Mouse (Mus musculus) limb, embryonic 12.5 days (tissue): ENCODE data around the gene Zfp592. TPM values are rescaled to one million over a fixed set of nuclear protein-coding genes. Genes with fewer than 3 reads are reported as not detected.
A peak's percentile ranks its signal among the peaks of the same experiment; 100 is the strongest.

Source experiments
- ATAC-seq: fragments of 200-750 bp; cut with Nextera tagmentation; 2 replicates; pipeline ENCODE4 v1.8.0; 2017; ENCODE audit warnings: low read depth, moderate TSS enrichment; ENCODE audit not compliant: insufficient number of reproducible peaks, insufficient read depth, low FRiP score, low TSS enrichment
- H3K27ac ChIP-seq: fragments of 300-500 bp; sonication (generic); 2 replicates; pipeline ENCODE4 v1.5.1; 2016; ENCODE audit warnings: mild to moderate bottlenecking, moderate library complexity
- H3K27me3 ChIP-seq: fragments of 300-500 bp; sonication (generic); 2 replicates; pipeline ENCODE4 v1.6.1; 2016; ENCODE audit warnings: mild to moderate bottlenecking, moderate library complexity
- H3K36me3 ChIP-seq: fragments of 300-500 bp; sonication (generic); 2 replicates; pipeline ENCODE4 v1.6.1; 2016; ENCODE audit warnings: mild to moderate bottlenecking, moderate library complexity
- H3K4me1 ChIP-seq: fragments of 300-500 bp; sonication (generic); replicated peaks from 2 replicates; pipeline ENCODE4 v1.6.1; 2016
- H3K4me2 ChIP-seq: fragments of 300-500 bp; sonication (generic); 2 replicates; pipeline ENCODE4 v1.6.1; 2016; ENCODE audit warnings: mild to moderate bottlenecking, moderate library complexity
- H3K4me3 ChIP-seq: fragments of 300-500 bp; sonication (generic); replicated peaks from 2 replicates; pipeline ENCODE4 v1.5.1; 2016; ENCODE audit warnings: mild to moderate bottlenecking
- H3K9ac ChIP-seq: fragments of 300-500 bp; sonication (generic); replicated peaks from 2 replicates; pipeline ENCODE4 v1.6.1; 2016; ENCODE audit warnings: mild to moderate bottlenecking, moderate library complexity
- H3K9me3 ChIP-seq: fragments of 300-500 bp; sonication (generic); 2 replicates; pipeline ENCODE4 v1.6.1; 2016; ENCODE audit warnings: mild to moderate bottlenecking, moderate library complexity
- WGBS: fragments of 180-500 bp; shearing (Covaris S2); methylation state at CpG from one replicate; pipeline ENCODE4 v1.1.7; 2016; 5-methylcytosine and 5-hydroxymethylcytosine counted together
- polyA plus RNA-seq: library from polyadenylated mRNA; unstranded; fragments of >200 nt; fragmentation: Nextera tagmentation; extraction: Ambion mirVana; gene quantifications from 2 replicates; pipeline ENCODE4 v1.2.1, GENCODE M21; 2016

The Zfp592 gene
- polyA plus RNA-seq, result 11.3 and 15.5 TPM in 2 replicates

DNA sequence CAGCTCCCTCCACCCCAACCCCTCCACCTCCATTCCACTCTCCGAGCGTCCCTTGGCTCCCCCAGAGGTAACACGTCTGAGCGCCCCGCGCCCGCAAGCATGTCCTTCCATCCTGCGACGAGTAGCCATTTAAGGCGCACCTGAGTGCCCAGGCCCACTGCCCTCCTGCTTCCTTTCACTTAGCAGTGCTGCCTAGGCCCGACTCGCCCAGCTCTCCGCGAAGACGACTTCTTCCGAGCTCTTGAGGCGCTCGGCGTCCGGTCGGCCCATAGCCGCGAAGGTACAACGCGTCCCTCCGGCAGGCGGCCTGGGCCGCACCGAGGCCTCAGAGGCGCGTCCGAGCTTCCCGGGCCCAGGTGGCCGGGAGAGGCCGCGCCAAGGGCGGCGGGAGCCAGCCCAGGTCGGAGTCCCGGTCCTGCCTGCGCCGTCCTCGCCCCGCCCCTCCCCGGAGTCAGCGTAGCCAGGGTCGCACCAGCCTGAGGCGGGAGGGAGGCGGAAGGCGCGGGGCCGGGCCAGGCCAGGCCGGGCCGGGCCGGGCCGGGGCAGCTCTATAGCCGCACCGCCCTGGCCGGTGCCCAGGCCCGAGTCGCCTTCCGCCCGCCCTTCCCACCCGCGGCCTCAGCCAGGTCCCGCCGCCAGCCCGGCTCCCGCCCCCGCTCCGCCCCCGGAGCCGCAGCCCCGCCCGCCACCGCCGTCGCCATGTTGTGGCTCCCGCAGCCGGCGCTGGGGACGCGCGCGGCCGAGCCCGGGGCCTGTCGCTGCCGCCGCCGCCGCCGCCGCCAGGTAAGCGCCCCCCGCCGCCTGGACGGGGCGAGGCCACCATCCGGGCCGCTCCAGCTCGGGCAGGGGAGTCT, at the start of gene Zfp592:
TSS of gene Zfp592 (plus strand) at position 702 of the 854 bp plus-strand sequence.
- no peaks in the 10 kb centered on the region for H3K9me3 ChIP-seq
- under 1% methylated on average over 70 of the region's 102 CpGs for WGBS
- peak; percentile 92 for ATAC-seq
- H3K27me3 ChIP-seq, result no peaks in the 10 kb centered on the region
- H3K27ac ChIP-seq, result peak within 1 kb of the TSS; percentile 97
- peaks cover 30% of the 10 kb centered on the region for H3K4me1 ChIP-seq
- peak within 1 kb of the TSS; percentile 99 for H3K9ac ChIP-seq
- 0 out of 2 replicates have a peak, but pooled peaks cover 2% of the 10 kb centered on the region for H3K36me3 ChIP-seq
- peak within 1 kb of the TSS; percentile 91 for H3K4me3 ChIP-seq
- peak within 1 kb of the TSS; percentile 87 for H3K4me2 ChIP-seq

DNA sequence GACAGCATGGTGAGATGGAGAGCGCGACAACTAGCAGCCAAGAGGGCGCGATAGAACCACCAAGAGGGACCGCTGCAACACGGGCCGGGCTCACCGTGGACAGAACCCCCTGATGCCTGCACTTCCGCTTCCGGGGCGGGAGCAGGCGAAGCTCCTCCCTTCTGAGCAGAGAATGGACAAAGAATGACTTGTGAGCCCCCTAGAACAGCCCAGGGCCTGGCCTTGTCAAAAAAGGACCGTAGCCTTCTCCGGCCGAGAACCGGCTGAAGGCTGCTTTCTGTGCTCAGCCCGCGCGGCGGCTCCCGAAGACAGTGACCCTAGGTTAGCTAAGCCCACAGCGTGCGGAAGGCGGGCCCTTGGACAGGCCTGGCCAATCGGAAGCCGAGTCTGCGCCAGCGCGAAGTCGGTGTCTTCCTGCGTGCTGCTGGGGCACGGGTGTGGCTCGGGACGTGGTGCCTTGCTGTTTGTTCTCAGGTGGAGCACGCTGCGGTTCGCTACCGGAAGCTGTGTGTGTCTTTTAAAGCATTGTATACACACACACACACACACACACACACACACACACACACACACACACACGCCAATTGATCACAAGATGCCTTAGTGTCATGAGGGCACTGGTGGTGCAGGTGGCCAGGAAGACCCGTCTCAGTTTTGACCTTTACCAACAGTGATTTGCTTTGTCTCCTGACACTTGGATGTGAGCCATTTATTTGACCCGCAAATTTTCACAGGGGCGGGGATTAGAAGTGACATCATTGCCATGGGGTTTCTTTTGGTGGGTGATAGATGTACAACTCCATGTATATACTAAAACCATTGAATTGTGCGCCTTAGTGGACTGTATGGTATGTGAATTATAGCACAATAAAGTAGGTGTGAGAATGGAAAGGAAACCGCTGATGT, 45.8 kb upstream of the Zfp592 start, which contains the start of gene Sec11a:
TSS of gene Sec11a (minus strand) at position 336 of the 906 bp plus-strand sequence.
- ATAC-seq, result peak; percentile 97
- Histone ChIP-seq H3K4me1 (peaks cover 21% of the 10 kb centered on the region), H3K4me3 (peak within 1 kb of the TSS; percentile 89), H3K27me3 (no peaks in the 10 kb centered on the region), H3K4me2 (peak within 1 kb of the TSS; percentile 87), H3K36me3 (peaks cover 20% of the 10 kb centered on the region), H3K27ac (peak within 1 kb of the TSS; percentile 97), H3K9ac (peak within 1 kb of the TSS; percentile 90), H3K9me3 (no peaks in the 10 kb centered on the region)
- 2% methylated on average over 38 of the region's 44 CpGs for WGBS

DNA sequence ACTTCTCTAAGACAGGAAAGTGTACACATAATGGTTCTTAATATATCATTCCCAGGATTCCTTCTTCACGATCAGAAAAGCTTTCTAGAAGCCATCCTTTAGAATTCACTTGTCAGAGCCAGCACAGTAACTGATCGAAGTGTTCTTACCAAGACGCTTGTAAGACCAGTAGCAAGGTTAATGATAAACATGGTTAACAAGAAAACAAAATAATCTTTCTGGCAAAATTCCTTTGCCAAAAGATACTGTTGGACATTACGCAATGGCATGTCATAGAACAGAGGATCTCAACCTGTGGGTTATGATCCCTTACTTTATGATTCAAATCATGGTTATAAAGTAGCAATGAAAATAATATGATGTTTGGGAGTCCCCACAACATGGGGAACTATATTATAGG, 42.0 kb upstream of the Zfp592 start:
- Histone ChIP-seq H3K27ac (no peak overlapping the region), H3K4me3 (no peak overlapping the region), H3K4me2 (no peak overlapping the region), H3K9me3 (no peaks in the 10 kb centered on the region), H3K36me3 (no peaks in the 10 kb centered on the region), H3K9ac (no peak overlapping the region), H3K27me3 (no peaks in the 10 kb centered on the region), H3K4me1 (peaks cover 7% of the 10 kb centered on the region)
- ATAC-seq, result no peak
- WGBS, result 88% methylated on average over 4 of the region's 4 CpGs

DNA sequence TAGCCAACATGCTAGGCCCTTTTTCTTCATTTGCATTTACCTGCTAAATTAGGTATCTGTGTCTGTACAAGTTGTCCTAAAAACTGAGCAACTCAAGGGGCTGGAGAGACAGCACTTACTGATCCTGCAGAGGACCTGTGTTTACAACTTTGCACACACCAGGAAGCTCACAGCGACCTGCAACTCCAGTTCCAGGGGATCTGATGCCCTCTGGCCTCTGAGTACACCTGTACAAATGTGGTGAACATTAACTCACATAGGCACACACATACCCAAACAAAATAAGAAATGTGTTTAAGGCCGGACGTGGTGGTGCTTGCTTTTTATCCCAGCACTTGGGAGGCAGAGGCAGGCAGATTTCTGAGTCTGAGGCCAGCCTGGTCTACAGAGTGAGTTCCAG, 41.3 kb upstream of the Zfp592 start:
- WGBS, result 66% methylated on average over 3 of the region's 3 CpGs
- no peaks in the 10 kb centered on the region for H3K36me3 ChIP-seq
- no peak overlapping the region for H3K4me3 ChIP-seq
- no peak overlapping the region for H3K27ac ChIP-seq
- peaks cover 3% of the 10 kb centered on the region; the same call in 1 of the 2 replicates for H3K4me1 ChIP-seq
- H3K4me2 ChIP-seq, result no peak overlapping the region
- no peak overlapping the region for H3K9ac ChIP-seq
- H3K27me3 ChIP-seq, result no peaks in the 10 kb centered on the region
- ATAC-seq, result no peak
- no peaks in the 10 kb centered on the region for H3K9me3 ChIP-seq

DNA sequence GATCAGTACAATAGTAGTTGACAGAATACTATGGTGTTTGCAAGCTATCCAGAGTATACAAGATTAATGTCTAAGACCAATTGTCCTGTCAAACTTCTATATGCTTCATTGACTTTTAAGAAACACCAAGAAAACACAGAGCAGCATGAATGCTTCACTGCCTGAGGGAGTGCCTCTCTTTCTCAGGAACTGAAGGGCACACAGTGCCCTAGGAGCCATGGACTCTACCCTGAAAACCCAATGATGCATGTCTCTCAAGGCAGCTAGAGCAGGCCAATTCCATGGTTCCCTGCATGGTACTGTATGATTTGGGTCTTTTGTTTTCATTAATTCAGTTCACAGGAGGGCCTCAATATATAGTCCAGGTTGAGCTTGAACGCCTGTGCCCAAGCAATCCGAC, 39.2 kb upstream of the Zfp592 start:
- Histone ChIP-seq H3K4me1 (no peaks in the 10 kb centered on the region), H3K36me3 (no peaks in the 10 kb centered on the region), H3K9ac (no peak overlapping the region), H3K4me3 (no peak overlapping the region), H3K27ac (no peak overlapping the region), H3K9me3 (no peaks in the 10 kb centered on the region), H3K27me3 (no peaks in the 10 kb centered on the region), H3K4me2 (no peak overlapping the region)
- 85% methylated on average over 2 of the region's 2 CpGs for WGBS
- no peak for ATAC-seq

DNA sequence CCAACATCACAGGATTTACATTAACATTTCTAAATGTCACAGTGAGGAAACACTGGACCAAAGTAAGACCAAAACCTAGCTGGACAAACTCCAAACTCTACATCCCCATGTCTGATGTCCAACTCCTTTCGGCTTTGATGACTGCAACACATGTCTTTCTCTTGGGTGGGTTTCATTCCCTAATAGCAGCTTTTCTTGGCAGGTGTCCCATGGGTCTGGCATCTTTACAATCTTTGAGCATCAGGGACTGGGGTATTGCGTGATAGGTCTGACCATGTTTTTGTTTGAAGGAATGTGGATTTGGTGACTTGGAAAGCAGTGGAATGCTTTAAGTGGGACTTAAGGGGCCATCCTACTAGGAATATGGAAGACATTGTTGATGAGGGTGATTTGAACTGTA, 36.6 kb upstream of the Zfp592 start:
- H3K27me3 ChIP-seq, result no peaks in the 10 kb centered on the region
- H3K9ac ChIP-seq, result no peak overlapping the region
- H3K9me3 ChIP-seq, result no peaks in the 10 kb centered on the region
- H3K4me3 ChIP-seq, result no peak overlapping the region
- no peaks in the 10 kb centered on the region for H3K4me1 ChIP-seq
- WGBS, result 88% methylated on average over 2 of the region's 2 CpGs
- H3K4me2 ChIP-seq, result no peak overlapping the region
- no peaks in the 10 kb centered on the region for H3K36me3 ChIP-seq
- H3K27ac ChIP-seq, result no peak overlapping the region
- ATAC-seq, result no peak

DNA sequence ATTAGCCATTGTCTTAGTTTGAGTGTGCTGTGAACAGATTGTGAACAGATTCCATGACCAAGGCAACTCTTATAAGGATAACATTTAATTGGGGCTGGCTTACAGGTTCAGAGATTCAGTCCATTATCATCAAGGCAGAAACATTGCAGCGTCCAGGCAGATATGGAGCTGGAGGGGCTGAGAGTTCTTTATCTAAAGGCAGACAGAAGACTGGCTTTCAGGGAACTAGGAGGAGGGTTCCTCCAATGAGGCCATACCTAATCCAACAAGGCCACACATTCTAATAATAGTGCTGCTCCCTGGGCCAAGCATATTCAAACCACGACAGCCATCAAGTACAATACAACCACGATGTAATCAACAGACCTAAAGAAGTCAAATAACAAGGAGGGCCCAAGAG, 34.5 kb upstream of the Zfp592 start:
- no peaks in the 10 kb centered on the region for H3K36me3 ChIP-seq
- ATAC-seq, result no peak
- no peaks in the 10 kb centered on the region for H3K27me3 ChIP-seq
- no peak overlapping the region for H3K4me3 ChIP-seq
- 79% methylated on average over 3 of the region's 3 CpGs for WGBS
- no peak overlapping the region for H3K4me2 ChIP-seq
- H3K9ac ChIP-seq, result no peak overlapping the region
- H3K27ac ChIP-seq, result no peak overlapping the region
- H3K4me1 ChIP-seq, result no peaks in the 10 kb centered on the region
- H3K9me3 ChIP-seq, result no peaks in the 10 kb centered on the region

DNA sequence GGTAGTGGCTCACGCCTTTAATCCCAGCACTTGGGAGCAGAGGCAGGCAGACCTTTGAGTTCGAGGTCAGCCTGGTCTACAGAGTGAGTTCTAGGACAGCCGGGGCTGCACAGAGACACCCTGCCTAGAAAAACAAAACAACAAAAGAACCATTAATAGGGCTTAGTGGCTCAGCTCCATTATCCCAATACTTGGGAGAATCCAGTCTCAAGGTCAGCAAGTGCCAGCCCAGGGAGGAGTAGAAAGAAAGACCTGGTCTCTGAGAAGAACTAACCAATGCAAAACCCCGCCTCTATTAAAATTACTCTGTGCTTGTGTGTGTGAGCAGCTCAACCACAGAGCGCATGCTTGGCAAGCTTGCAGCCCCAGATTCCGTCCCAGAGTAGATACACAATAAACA, 30.7 kb upstream of the Zfp592 start:
- Histone ChIP-seq H3K9me3 (no peaks in the 10 kb centered on the region), H3K4me2 (no peak overlapping the region), H3K4me1 (no peaks in the 10 kb centered on the region), H3K9ac (no peak overlapping the region), H3K27me3 (no peaks in the 10 kb centered on the region), H3K27ac (no peak overlapping the region), H3K36me3 (no peaks in the 10 kb centered on the region), H3K4me3 (no peak overlapping the region)
- ATAC-seq, result no peak
- WGBS, result 76% methylated on average over 6 of the region's 6 CpGs

DNA sequence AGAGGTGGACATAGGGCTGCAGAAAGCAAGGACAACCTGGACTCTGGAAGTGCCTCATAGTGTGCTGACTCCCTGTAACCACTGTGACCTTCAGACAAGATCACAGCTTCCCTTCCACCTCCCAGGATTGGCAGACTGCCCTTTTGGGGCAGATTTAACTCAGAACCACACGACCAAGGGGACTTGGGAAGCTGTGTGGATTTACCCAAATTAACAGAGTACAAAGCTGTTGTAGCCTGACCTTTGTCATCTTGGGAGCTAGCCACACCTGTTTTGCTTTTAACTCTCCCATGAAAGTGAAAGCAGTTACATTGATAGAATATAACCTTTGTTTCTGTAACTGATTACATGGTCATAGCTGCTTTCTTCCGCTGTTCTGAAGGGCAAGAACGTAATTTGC, 22.6 kb upstream of the Zfp592 start:
- WGBS, result 54% methylated on average over 3 of the region's 3 CpGs
- H3K9me3 ChIP-seq, result no peaks in the 10 kb centered on the region
- H3K9ac ChIP-seq, result no peak overlapping the region
- ATAC-seq, result no peak
- H3K36me3 ChIP-seq, result no peaks in the 10 kb centered on the region
- H3K27me3 ChIP-seq, result no peaks in the 10 kb centered on the region
- H3K4me2 ChIP-seq, result no peak overlapping the region
- H3K4me3 ChIP-seq, result no peak overlapping the region
- no peak overlapping the region for H3K27ac ChIP-seq
- H3K4me1 ChIP-seq, result no peaks in the 10 kb centered on the region

DNA sequence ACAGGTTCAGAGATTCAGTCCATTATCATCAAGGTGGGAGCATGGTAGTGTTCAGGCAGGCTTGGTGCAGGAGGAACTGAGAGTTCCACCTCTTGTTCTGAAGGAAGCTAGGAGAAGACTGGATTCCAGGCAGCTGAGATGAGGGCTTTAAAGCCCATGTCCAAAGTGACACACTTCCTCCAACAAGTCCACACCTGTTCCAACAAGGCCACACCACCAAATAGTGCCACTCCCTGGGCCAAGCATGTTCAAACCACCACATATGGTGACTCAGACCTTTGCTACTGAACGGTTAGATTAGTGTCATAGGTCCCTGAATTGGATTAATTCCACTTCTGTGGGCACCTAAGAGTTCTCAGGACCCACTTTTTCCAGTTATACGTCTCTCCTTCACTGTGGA, 22.1 kb upstream of the Zfp592 start:
- Histone ChIP-seq H3K36me3 (no peaks in the 10 kb centered on the region), H3K4me2 (no peak overlapping the region), H3K27me3 (no peaks in the 10 kb centered on the region), H3K9me3 (no peaks in the 10 kb centered on the region), H3K4me3 (no peak overlapping the region), H3K4me1 (no peaks in the 10 kb centered on the region), H3K27ac (no peak overlapping the region), H3K9ac (no peak overlapping the region)
- ATAC-seq, result no peak
- 82% methylated on average over 2 of the region's 2 CpGs for WGBS

DNA sequence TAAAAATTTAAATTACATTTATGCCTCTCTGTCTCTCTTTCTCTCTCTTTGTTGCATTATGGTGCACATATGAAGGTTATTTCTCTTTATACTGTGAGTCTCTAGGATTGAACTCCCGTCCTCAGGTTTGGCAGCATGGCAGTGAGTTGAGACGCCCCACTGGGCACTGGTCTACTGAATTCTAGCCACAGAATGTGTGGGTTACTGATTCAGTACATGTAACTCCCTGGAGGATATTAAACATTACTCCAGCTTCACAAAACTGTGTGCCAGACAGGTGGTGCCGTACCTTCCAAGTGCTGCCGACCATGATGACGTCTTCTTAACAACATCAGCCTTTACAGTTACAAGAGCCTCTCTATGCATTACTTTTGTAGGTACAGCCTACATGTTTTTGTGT, 21.4 kb upstream of the Zfp592 start:
- WGBS, result 96% methylated on average over 5 of the region's 5 CpGs
- Histone ChIP-seq H3K36me3 (no peaks in the 10 kb centered on the region), H3K9ac (no peak overlapping the region), H3K27me3 (no peaks in the 10 kb centered on the region), H3K27ac (no peak overlapping the region), H3K4me1 (no peaks in the 10 kb centered on the region), H3K9me3 (no peaks in the 10 kb centered on the region), H3K4me3 (no peak overlapping the region), H3K4me2 (no peak overlapping the region)
- ATAC-seq, result no peak
